Mouse (Mus musculus) natural killer cell, adult 2 months (primary cell): ENCODE results near the gene Atp8a2.
A peak's percentile ranks its signal among the peaks of the same experiment; 100 is the strongest.

Experiments used
- DNase-seq, 2 experiments: peaks; one replicate each; pipeline ENCODE4 v3.0.0; 2022; ENCODE audit warnings: low spot score in 2 of 2

Gene Atp8a2

GRCm38 (mm10) chr14:60152373-60152772 is 44.6 kb downstream of the Atp8a2 start:
- DNase-seq, result no peak

GRCm38 (mm10) chr14:60148893-60149292 is 48.1 kb downstream of the Atp8a2 start:
- DNase-seq, result no peak

GRCm38 (mm10) chr14:60143234-60143633 is 53.7 kb downstream of the Atp8a2 start:
- DNase-seq, result no peak

GRCm38 (mm10) chr14:60138339-60138738 is 58.6 kb downstream of the Atp8a2 start:
- peak in 1 of 2 experiments; percentile 15 for DNase-seq

GRCm38 (mm10) chr14:60137812-60138211 is 59.2 kb downstream of the Atp8a2 start:
- peak in 1 of 2 experiments; percentile 39 for DNase-seq

GRCm38 (mm10) chr14:60135801-60136200 is 61.2 kb downstream of the Atp8a2 start:
- no peak for DNase-seq

GRCm38 (mm10) chr14:60134720-60135119 is 62.3 kb downstream of the Atp8a2 start:
- DNase-seq, result no peak

- peak; percentile 21 to 49 for DNase-seq
These were observed 65.6 kb downstream of the Atp8a2 start for GRCm38 (mm10) chr14:60131196-60131876.

- DNase-seq, result peak; percentile 66 to 78
These were observed 67.4 kb downstream of the Atp8a2 start for GRCm38 (mm10) chr14:60129564-60129963.

- no peak for DNase-seq
These were observed 71.8 kb downstream of the Atp8a2 start for GRCm38 (mm10) chr14:60125202-60125601.

- no peak for DNase-seq
These were observed 75.4 kb downstream of the Atp8a2 start for GRCm38 (mm10) chr14:60121572-60121971.

GRCm38 (mm10) chr14:60117792-60118585 is 79.0 kb downstream of the Atp8a2 start:
- DNase-seq, result no peak

GRCm38 (mm10) chr14:60086808-60087725 is 109.9 kb downstream of the Atp8a2 start:
- peak; percentile 19 for DNase-seq

- DNase-seq, result no peak
These were observed 110.6 kb downstream of the Atp8a2 start for GRCm38 (mm10) chr14:60086254-60086807.

GRCm38 (mm10) chr14:60082771-60083170 is 114.2 kb downstream of the Atp8a2 start:
- no peak for DNase-seq

GRCm38 (mm10) chr14:60072496-60072895 is 124.5 kb downstream of the Atp8a2 start:
- DNase-seq, result peak; percentile 9 to 11

- no peak for DNase-seq
These were observed 131.8 kb downstream of the Atp8a2 start for GRCm38 (mm10) chr14:60065186-60065585.

- DNase-seq, result no peak
These were observed 136.0 kb downstream of the Atp8a2 start for GRCm38 (mm10) chr14:60061023-60061422.

- DNase-seq, result no peak
These were observed 138.1 kb downstream of the Atp8a2 start for GRCm38 (mm10) chr14:60058867-60059266.

- DNase-seq, result no peak
These were observed 141.7 kb downstream of the Atp8a2 start for GRCm38 (mm10) chr14:60055231-60055630.

- DNase-seq, result no peak
These were observed 166.3 kb downstream of the Atp8a2 start for GRCm38 (mm10) chr14:60030666-60031065.

GRCm38 (mm10) chr14:60027139-60027538 is 169.8 kb downstream of the Atp8a2 start:
- DNase-seq, result no peak
